Mouse (Mus musculus): ENCODE results near the gene Cmklr1.

Gene Cmklr1

GRCm38 (mm10) chr5:113623052-113623451 lies 27.2 kb downstream of the Cmklr1 start:
- DNase-seq (ENCODE audit: extremely low read depth, low read depth), result no peak

- no peak for DNase-seq (ENCODE audit: extremely low read depth, low read depth)
Measured at GRCm38 (mm10) chr5:113620999-113621398, 29.2 kb downstream of the Cmklr1 start.

- no peak for DNase-seq (ENCODE audit: extremely low read depth, low read depth)
Measured at GRCm38 (mm10) chr5:113620130-113620716, 30.0 kb downstream of the Cmklr1 start.

GRCm38 (mm10) chr5:113619151-113619550 lies 31.1 kb downstream of the Cmklr1 start:
- DNase-seq (ENCODE audit: extremely low read depth, low read depth), result no peak

- DNase-seq (ENCODE audit: extremely low read depth, low read depth), result no peak
Measured at GRCm38 (mm10) chr5:113618716-113619115, 31.5 kb downstream of the Cmklr1 start.

- no peak for DNase-seq (ENCODE audit: extremely low read depth, low read depth)
Measured at GRCm38 (mm10) chr5:113611771-113612233, 38.4 kb downstream of the Cmklr1 start.

GRCm38 (mm10) chr5:113611131-113611530 lies 39.1 kb downstream of the Cmklr1 start:
- no peak for DNase-seq (ENCODE audit: extremely low read depth, low read depth)

GRCm38 (mm10) chr5:113610490-113610889 lies 39.7 kb downstream of the Cmklr1 start:
- no peak for DNase-seq (ENCODE audit: extremely low read depth, low read depth)

GRCm38 (mm10) chr5:113609891-113610290 lies 40.3 kb downstream of the Cmklr1 start:
- DNase-seq (ENCODE audit: extremely low read depth, low read depth), result no peak

GRCm38 (mm10) chr5:113608511-113608910 lies 41.7 kb downstream of the Cmklr1 start:
- no peak for DNase-seq (ENCODE audit: extremely low read depth, low read depth)

GRCm38 (mm10) chr5:113607941-113608431 lies 42.2 kb downstream of the Cmklr1 start:
- DNase-seq (ENCODE audit: extremely low read depth, low read depth), result no peak

- DNase-seq (ENCODE audit: extremely low read depth, low read depth), result no peak
Measured at GRCm38 (mm10) chr5:113606961-113607785, 43.1 kb downstream of the Cmklr1 start.

GRCm38 (mm10) chr5:113606121-113606520 lies 44.1 kb downstream of the Cmklr1 start:
- no peak for DNase-seq (ENCODE audit: extremely low read depth, low read depth)

GRCm38 (mm10) chr5:113604758-113605157 lies 45.5 kb downstream of the Cmklr1 start:
- no peak for DNase-seq (ENCODE audit: extremely low read depth, low read depth)

GRCm38 (mm10) chr5:113603471-113603870 lies 46.8 kb downstream of the Cmklr1 start:
- no peak for DNase-seq (ENCODE audit: extremely low read depth, low read depth)

GRCm38 (mm10) chr5:113600803-113601202 lies 49.4 kb downstream of the Cmklr1 start:
- no peak for DNase-seq (ENCODE audit: extremely low read depth, low read depth)

- DNase-seq (ENCODE audit: extremely low read depth, low read depth), result no peak
Measured at GRCm38 (mm10) chr5:113600181-113600580, 50.0 kb downstream of the Cmklr1 start.

GRCm38 (mm10) chr5:113596780-113597353 lies 53.4 kb downstream of the Cmklr1 start:
- DNase-seq (ENCODE audit: extremely low read depth, low read depth), result no peak

GRCm38 (mm10) chr5:113596252-113596651 lies 54.0 kb downstream of the Cmklr1 start:
- no peak for DNase-seq (ENCODE audit: extremely low read depth, low read depth)

- DNase-seq (ENCODE audit: extremely low read depth, low read depth), result no peak
Measured at GRCm38 (mm10) chr5:113593911-113594705, 56.1 kb downstream of the Cmklr1 start.

- DNase-seq (ENCODE audit: extremely low read depth, low read depth), result no peak
Measured at GRCm38 (mm10) chr5:113591751-113592230, 58.4 kb downstream of the Cmklr1 start.

All from MEL-GATA-1-ER (cell line).